Mouse (Mus musculus): ENCODE measurements around the gene F9.
"Not testable (repeated sequence)": the region's sequence is repeated elsewhere in the genome, so short reads cannot be mapped to it uniquely, and the experiment has no call there.

Gene F9

DNA sequence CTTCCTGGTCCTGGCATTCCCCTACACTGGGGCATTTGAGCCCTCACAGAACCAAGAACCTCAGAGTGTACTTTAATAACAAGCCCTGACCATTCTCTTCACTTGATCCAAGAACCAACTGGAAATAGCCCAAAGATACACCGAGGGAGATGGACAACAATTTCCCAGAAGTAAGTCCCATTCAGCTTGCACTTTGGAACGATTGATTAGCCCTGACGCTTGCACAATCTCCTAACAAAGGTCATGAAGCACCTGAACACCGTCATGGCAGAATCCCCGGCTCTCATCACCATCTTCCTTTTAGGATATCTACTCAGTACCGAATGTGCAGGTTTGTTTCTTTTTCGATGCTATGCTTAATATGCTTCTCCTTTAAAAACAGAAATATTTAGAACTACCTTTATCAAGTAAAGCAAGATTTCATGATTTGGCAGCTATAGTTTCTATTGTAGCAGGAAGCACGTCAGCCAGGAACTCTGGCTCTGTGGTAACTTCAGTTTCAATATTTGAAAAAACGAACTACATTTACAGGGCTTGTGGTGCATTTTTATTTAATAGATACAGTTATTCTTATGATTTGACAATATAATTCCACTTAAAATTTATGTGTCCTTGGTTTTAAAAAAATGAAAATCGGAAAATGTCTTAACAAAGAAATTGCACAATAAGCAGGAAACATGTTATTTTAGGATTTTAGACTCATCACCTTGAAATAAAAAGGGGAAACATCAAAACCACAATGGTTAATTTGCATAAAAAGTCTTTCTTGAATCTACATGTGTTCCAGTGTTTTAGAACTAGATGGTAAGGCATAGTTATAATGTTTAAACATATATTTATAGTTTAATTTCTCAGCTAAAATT is at the start of gene F9:
Gene F9 (plus strand): TSS at position 244 of the 863 bp plus-strand sequence.
- no peak for DNase-seq (ENCODE audit: low spot score)

DNA sequence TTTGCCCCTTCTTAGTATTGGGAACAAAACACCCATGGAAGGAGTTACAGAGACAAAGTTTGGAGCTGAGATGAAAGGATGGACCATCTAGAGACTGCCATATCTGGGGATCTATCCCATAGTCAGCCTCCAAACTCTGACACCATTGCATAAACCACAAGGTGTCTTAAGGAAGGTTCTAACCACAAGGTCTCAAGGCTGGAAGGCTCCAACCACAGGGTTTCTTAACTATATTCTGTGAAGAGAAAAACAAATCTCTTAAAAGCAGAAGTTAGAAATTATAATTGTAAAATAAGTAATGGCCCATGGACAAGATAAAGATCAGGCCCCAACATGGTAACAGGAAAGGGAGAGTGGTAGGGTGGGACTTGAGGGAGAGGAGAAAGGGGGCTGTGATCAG is 29.5 kb upstream of the F9 start:
- not testable (repeated sequence) for DNase-seq (ENCODE audit: low spot score)

DNA sequence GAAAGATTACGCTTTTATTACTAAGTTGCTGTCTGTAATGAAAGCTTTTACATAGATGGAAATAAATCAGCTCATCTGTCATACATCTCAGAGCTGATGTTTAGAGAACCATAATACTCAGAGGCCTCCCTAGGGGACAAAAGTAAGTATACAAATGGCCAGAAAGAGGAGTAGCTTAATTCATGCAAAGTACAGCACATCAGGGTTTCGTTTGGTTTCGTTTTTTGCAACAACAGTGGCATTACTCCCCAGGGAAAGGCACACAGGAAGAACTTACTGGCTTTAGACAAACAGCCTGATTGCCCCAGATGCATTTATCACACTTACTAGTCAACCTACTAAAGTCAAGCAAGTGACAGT is 800 bp downstream of the F9 start:
- no peak for DNase-seq (ENCODE audit: low spot score)

DNA sequence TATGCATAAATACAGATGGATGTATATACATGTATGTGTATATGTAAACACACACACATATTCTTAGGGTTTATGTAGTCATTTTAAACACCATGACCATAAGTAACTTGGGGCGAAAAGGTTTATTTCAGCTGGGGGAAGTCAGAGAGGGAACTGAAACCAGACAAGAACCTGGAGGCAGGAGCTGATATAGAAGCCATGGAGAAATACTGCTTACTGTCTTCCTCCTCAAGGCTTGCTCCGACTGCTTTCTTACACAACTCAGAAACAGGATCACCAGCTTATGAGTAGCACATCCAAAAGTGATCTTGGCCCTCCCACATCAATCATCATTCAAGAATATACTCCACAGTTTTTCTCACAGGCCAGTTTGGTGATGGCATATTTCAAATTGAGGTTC is 2.2 kb downstream of the F9 start:
- DNase-seq (ENCODE audit: low spot score), result no peak

DNA sequence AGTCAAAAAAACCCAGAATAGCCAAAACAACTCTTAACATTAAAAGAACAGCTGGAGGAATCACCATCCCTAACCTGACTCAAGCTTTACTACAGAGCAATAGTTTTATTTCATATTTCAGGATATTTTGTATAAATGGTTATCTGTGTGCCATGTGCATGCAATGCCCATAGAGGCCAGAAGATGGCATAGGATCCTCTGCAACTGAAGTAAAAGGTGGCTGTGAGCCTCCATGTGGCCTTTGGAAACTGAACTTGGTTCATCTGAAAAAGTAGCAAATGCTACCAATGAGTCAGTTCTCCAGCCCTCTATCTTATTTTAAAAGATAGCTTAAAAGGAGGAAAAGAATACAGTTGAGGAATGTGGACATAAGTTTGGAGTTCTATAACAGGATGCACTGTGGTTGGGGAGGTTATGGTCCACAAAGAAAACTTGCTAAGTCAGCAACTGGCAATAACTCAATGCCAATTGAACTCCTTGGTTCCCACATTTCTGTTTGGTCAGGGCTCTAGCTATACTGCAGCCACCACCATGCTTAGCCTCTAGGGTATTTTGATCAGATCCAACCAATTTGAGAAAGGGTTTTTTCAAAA is 13.9 kb downstream of the F9 start:
- peak; percentile 49 for DNase-seq (ENCODE audit: low spot score)

DNA sequence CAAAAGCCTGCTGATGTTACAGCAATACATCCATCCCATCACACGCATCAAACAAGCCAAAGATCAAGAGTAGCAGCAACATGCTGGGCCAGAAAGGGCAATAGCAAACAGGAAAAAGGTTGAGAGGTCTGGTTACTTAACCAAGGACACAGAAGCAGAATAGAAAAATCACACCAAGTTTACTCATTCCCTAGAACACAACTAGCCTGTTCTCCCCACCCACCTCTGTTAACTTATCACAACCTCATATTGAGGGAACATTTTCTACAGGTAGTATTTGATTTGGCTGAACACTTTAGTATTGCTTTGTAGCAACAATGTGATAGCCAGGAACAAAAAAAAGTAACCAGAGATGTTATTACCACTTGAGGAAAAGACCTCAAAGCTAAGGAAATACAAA is 15.3 kb downstream of the F9 start:
- DNase-seq (ENCODE audit: low spot score), result no peak

DNA sequence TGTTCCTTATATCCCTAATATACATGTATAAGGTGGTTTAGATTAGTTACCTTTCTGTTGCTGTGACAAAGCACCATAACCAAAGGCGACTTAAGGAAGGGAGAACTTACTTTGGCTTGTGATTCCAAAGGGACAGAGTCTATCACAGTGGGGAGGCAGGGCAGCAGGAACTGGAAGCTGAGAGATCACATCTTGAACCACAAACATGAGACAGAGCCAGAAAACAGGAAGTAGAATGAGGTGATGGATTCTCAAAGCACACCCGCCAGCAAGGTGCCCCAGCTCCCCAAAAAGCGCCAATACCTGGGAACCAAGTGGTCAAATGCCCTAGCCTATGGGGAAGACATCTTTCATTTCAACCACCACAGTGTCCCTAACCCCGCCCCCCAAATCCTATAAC is 21.7 kb downstream of the F9 start:
- DNase-seq (ENCODE audit: low spot score), result no peak

DNA sequence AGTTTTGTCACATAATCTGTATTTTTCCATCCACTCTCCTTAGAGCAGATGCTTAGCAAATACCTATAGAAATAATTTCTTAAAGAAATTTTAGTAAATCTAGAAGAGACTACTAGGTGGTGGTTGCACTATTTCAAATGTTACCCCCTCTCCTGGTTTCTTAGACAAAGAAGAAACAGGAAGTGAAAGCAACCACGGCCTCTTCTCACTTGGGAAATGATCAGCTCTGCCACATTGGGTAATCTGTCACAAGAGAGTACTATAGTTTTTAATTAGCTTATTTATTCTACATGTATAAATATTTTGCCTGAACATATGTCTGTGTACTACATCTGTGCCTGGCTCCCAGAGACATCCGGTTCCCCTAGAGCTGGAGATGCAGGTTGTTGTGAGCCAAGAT is 22.3 kb downstream of the F9 start:
- no peak for DNase-seq (ENCODE audit: low spot score)

DNA sequence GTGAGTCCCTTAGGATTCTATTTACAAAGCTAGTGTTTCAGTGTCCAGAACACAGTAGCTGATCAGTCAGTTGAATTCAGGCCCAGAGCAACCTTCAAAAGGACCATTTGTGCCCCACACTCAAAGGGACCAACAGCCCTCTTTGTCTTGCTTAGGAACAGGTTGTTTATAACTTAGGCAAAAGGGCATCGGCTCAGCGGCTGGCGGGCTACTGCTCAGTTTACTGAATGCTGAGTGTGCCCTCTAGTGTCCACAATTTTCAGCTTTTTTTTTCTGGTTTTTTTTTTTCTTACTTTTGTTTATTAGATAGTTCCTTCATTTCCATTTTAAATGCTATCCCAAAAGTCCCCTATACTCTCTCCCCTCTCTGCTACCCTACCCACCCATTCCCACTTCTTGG is 27.4 kb downstream of the F9 start:
- no peak for DNase-seq (ENCODE audit: low spot score)

DNA sequence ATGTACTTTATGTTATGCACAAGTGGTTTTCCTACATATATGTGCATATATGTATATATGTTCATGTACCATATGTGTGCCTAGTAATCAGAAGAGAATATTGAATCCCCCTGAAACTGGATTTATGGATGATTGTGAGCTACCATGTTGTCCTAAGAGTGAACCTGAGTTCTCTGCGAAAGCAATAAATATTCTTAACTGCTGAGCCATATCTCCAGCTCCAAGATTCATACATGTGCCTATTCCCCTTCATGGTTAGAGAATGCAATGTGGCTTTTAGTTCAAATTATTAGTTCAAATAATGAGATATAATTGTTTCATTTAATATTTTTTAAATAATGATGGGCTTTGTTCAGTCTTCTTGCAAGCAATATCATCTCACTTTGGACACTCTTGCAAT is 55.5 kb downstream of the F9 start:
- DNase-seq (ENCODE audit: low spot score), result no peak

DNA sequence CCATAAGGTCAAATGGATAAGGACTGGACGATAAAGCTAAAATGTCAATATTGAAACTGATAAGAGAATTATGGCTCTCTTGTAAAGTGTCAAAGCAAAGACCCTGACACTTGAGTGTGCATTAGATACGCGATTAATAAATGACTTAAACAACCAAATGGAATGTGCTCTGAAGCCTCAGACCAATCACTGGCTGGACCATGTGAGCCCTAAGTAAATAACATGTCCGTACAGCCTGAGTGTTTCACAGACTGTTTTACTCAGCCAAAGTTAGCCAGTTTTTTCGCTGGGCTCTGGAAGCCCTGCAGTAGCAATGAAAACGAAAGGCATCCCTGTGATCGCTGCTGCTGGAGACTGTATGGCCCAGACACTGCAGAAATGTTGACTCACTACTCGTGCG is 55.9 kb downstream of the F9 start:
- DNase-seq (ENCODE audit: low spot score), result no peak

DNA sequence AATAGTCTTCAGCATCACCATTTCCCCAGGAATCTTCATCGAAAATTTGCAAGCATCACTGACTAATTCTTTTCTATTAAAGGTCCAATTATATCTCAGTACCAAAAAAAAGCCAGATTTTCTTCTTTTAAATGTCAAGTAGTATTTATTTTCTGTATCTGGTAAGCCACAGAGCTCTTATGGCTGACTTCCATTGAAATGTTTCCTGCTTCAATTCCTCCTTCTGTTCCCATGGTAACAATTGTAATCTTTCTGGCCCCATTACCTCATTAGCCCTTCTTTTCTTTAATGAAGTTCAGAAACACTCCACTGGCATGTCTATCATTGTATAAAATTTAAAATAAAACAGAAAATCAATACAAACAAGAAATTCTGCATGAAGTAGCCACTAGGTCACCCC is 76.1 kb downstream of the F9 start:
- DNase-seq (ENCODE audit: low spot score), result no peak

All from testis, postnatal 10 days (tissue).